Mouse (Mus musculus): ENCODE data around the gene Ncmap. TPM values are rescaled to one million over a fixed set of nuclear protein-coding genes. Genes with fewer than 3 reads are reported as not detected.
A peak's percentile ranks its signal among the peaks of the same experiment; 100 is the strongest.

Gene Ncmap
- 6.8 and 7.7 TPM in 2 replicates for polyA plus RNA-seq (2014; fragmentation: Nextera tagmentation; extraction: Ambion mirVana)

DNA sequence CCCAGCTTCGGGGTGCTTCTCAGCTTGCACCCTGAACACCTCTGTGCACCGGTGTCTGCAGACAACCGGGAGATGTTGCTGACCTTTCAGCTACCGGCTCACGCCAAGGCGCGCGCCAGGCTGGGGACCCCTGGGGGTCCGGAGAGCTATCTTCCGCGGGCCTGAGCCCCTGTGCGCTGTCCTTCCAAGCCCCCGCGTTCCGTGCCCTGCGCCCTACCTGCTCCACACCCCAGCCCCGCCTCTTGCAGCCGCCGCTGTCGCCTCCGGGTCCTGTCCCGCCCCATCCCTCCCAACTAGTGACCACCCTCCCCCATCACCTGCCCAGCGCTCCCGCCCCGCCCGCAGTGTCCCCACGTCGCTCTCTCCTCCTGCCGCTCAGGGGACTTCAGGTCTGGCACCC is at the start of gene Ncmap:
Gene Ncmap (minus strand): TSS at position 237 of the 400 bp plus-strand sequence.
- H3K4me1 ChIP-seq (ENCODE audit: control insufficient read depth, insufficient read depth, low read length) = no peaks in the 10 kb centered on the region

DNA sequence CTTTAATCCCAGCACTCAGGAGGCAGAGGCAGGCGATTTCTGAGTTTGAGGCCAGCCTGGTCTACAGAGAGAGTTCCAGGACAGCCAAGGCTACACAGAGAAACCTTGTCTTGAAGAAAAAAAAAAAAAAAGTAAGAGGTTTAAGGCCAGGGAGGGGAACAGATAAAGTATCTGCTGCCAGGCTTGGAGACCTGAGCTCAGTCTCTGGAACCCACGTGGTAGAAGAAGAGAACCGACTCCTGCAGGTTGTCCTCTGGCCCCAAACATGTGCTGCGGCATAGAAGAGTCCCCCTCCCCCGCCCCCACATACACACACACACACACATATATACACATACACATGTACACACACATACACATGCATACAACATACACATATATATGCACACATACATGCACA is 44.4 kb upstream of the Ncmap start:
- Histone ChIP-seq H3K27ac (replicated peaks; ENCODE audit: low read depth, low read length) (no peak overlapping the region), H3K9me3 (ENCODE audit: control insufficient read depth, low read length) (no peaks in the 10 kb centered on the region), H3K4me3 (ENCODE audit: low read depth, low read length) (no peak overlapping the region), H3K4me1 (ENCODE audit: control insufficient read depth, insufficient read depth, low read length) (no peaks in the 10 kb centered on the region; the same call in 1 of the 2 replicates), H3K36me3 (ENCODE audit: control insufficient read depth, insufficient read depth, low read length) (no peaks in the 10 kb centered on the region), H3K27me3 (replicated peaks; ENCODE audit: control insufficient read depth, insufficient read depth, low read length) (no peaks in the 10 kb centered on the region), H3K4me2 (ENCODE audit: low read depth, low read length) (no peak overlapping the region), H3K9ac (ENCODE audit: low read depth, low read length) (no peak overlapping the region)
- WGBS = 58% methylated on average over 5 of the region's 5 CpGs
- DNase-seq (ENCODE audit: low spot score) (no peak), ATAC-seq (ENCODE audit: low read depth) (no peak)

More for the DNA sequence above, at the start of gene Ncmap:
- Histone ChIP-seq H3K27me3 (replicated peaks; ENCODE audit: control insufficient read depth, insufficient read depth, low read length) (peaks cover 33% of the 10 kb centered on the region), H3K9me3 (ENCODE audit: control insufficient read depth, low read length) (no peaks in the 10 kb centered on the region), H3K27ac (replicated peaks; ENCODE audit: low read depth, low read length) (no peak within 1 kb of the TSS), H3K4me3 (ENCODE audit: low read depth, low read length) (peak within 1 kb of the TSS; percentile 41), H3K4me2 (ENCODE audit: low read depth, low read length) (peak within 1 kb of the TSS; percentile 81), H3K9ac (ENCODE audit: low read depth, low read length) (peak within 1 kb of the TSS; percentile 52), H3K36me3 (ENCODE audit: control insufficient read depth, insufficient read depth, low read length) (no peaks in the 10 kb centered on the region)
- DNase-seq (ENCODE audit: low spot score) = no peak
- under 1% methylated on average over 21 of the region's 29 CpGs for WGBS
- no peak for ATAC-seq (ENCODE audit: low read depth)

DNA sequence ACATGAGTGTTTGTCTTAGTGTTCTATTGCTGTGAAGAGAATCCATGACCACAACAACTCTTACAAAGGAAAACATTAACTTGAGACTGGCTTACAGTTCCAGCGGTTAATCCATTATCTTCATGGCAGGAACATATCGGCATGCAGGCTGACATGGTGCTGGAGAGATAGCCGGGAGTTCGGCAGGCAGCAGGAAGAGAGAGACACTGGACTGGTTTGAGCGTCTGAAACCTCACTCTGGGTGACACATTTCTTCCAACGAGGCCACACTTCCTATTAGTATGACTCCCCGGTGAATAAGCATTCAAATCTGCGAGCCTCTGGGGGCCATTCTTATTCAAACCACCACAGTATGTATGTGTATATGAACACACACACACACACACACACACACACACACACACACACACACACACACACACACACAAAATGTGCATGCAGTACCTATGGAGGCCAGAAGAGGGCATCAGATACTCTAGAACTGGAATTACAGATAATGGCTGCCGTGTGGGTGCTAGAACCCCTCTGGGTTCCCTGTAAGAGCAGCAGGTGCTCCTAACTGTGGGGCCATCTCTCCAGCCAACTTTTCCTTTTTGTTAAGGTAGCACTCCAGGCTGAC is 42.0 kb upstream of the Ncmap start:
- 60% methylated on average over 9 of the region's 9 CpGs for WGBS
- no peak for ATAC-seq (ENCODE audit: low read depth)

DNA sequence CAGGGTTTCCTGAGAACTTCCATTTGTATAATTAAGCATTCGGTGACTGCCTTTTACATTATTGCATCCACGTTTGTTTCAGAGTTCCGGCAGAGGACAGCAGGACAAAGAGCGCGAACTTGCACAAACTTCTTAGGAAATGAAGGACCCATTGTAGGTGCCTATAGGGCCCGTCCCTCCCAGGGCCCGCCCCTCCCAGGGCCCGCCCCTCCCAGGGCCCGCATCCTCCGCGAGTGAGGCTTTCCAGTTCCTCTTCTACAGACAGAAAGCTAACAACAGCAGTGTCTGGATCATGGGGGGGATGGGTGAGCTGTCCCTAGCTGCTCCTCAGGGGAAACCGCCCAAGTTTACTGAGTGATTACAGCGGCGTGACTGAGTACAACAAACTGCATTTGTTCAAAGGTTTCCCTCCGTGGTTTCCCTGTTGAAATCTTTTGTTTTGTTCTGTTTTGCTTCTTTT is 41.2 kb upstream of the Ncmap start:
- Histone ChIP-seq H3K4me1 (ENCODE audit: control insufficient read depth, insufficient read depth, low read length) (peaks cover 5% of the 10 kb centered on the region; the same call in 1 of the 2 replicates), H3K27ac (replicated peaks; ENCODE audit: low read depth, low read length) (0 out of 2 replicates have a peak overlapping the region, but pooled peaks have one; percentile 16), H3K4me3 (ENCODE audit: low read depth, low read length) (peak overlapping the region; percentile 19), H3K36me3 (ENCODE audit: control insufficient read depth, insufficient read depth, low read length) (no peaks in the 10 kb centered on the region), H3K9ac (ENCODE audit: low read depth, low read length) (peak overlapping the region; percentile 55), H3K4me2 (ENCODE audit: low read depth, low read length) (peak overlapping the region; percentile 52), H3K27me3 (replicated peaks; ENCODE audit: control insufficient read depth, insufficient read depth, low read length) (no peaks in the 10 kb centered on the region), H3K9me3 (ENCODE audit: control insufficient read depth, low read length) (no peaks in the 10 kb centered on the region)
- DNase-seq (ENCODE audit: low spot score) (peak; percentile 85), ATAC-seq (ENCODE audit: low read depth) (peak; percentile 90)
- 3% methylated on average over 13 of the region's 15 CpGs for WGBS

More for the DNA sequence above, 42.0 kb upstream of the Ncmap start:
- H3K27ac ChIP-seq (replicated peaks; ENCODE audit: low read depth, low read length) = 0 out of 2 replicates have a peak overlapping the region, but pooled peaks have one; percentile 16
- H3K9ac ChIP-seq (ENCODE audit: low read depth, low read length) = no peak overlapping the region
- H3K4me2 ChIP-seq (ENCODE audit: low read depth, low read length) = no peak overlapping the region; the same call in 1 of the 2 replicates
- H3K4me1 ChIP-seq (ENCODE audit: control insufficient read depth, insufficient read depth, low read length) = no peaks in the 10 kb centered on the region; the same call in 1 of the 2 replicates
- H3K27me3 ChIP-seq (replicated peaks; ENCODE audit: control insufficient read depth, insufficient read depth, low read length) = no peaks in the 10 kb centered on the region
- H3K36me3 ChIP-seq (ENCODE audit: control insufficient read depth, insufficient read depth, low read length) = no peaks in the 10 kb centered on the region
- no peak overlapping the region for H3K4me3 ChIP-seq (ENCODE audit: low read depth, low read length)
- no peaks in the 10 kb centered on the region for H3K9me3 ChIP-seq (ENCODE audit: control insufficient read depth, low read length)
- peak; percentile 26 for DNase-seq (ENCODE audit: low spot score)

DNA sequence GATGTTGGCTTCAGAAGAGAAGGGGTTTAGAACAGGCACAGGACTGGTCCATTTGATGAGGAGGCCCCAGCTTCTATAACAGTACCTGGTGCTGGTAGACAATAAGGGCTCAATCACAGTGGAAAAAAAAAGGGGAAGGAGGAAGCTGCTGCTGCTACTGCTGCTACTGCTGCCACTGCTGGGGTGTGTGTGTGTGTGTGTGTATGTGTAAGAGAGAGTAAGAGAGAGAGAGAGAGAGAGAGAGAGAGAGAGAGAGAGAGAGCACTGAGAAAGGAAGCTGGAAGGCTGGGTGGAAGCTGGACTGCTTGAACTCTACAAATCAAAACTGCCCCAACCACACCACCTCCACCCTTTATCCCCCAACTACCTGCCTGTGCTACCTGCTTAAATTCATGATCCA is 39.9 kb upstream of the Ncmap start:
- Histone ChIP-seq H3K4me3 (ENCODE audit: low read depth, low read length) (no peak overlapping the region), H3K9me3 (ENCODE audit: control insufficient read depth, low read length) (no peaks in the 10 kb centered on the region), H3K27ac (replicated peaks; ENCODE audit: low read depth, low read length) (no peak overlapping the region), H3K4me2 (ENCODE audit: low read depth, low read length) (no peak overlapping the region), H3K9ac (ENCODE audit: low read depth, low read length) (no peak overlapping the region), H3K4me1 (ENCODE audit: control insufficient read depth, insufficient read depth, low read length) (peaks cover 8% of the 10 kb centered on the region), H3K27me3 (replicated peaks; ENCODE audit: control insufficient read depth, insufficient read depth, low read length) (no peaks in the 10 kb centered on the region), H3K36me3 (ENCODE audit: control insufficient read depth, insufficient read depth, low read length) (no peaks in the 10 kb centered on the region)
- ATAC-seq (ENCODE audit: low read depth) = no peak
- DNase-seq (ENCODE audit: low spot score) = no peak

DNA sequence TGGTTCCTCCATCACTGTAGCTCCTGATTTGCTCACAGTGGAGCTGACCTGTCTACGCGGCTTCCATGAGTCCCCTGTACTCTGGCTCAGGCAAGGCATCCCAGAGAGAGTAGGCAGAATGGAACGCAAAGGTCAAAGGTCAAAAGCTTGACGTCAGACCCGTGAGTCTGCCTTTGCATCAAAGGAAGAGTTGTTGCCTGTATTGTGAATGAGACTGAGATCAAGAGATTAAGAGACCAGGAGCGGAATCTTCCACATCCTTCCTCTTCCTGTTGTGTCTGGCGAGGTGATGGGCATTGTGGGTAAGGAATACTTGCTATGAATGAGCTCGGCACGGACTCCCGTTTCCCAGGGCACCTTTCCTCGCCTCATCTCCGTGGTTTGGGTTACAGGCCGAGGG is 38.3 kb upstream of the Ncmap start:
- no peaks in the 10 kb centered on the region for H3K27me3 ChIP-seq (replicated peaks; ENCODE audit: control insufficient read depth, insufficient read depth, low read length)
- H3K4me2 ChIP-seq (ENCODE audit: low read depth, low read length) = no peak overlapping the region
- H3K9me3 ChIP-seq (ENCODE audit: control insufficient read depth, low read length) = no peaks in the 10 kb centered on the region
- H3K36me3 ChIP-seq (ENCODE audit: control insufficient read depth, insufficient read depth, low read length) = no peaks in the 10 kb centered on the region
- H3K9ac ChIP-seq (ENCODE audit: low read depth, low read length) = no peak overlapping the region
- ATAC-seq (ENCODE audit: low read depth) (no peak), DNase-seq (ENCODE audit: low spot score) (no peak)
- no peak overlapping the region for H3K27ac ChIP-seq (replicated peaks; ENCODE audit: low read depth, low read length)
- peaks cover 12% of the 10 kb centered on the region for H3K4me1 ChIP-seq (ENCODE audit: control insufficient read depth, insufficient read depth, low read length)
- WGBS = 47% methylated on average over 12 of the region's 13 CpGs
- H3K4me3 ChIP-seq (ENCODE audit: low read depth, low read length) = no peak overlapping the region

DNA sequence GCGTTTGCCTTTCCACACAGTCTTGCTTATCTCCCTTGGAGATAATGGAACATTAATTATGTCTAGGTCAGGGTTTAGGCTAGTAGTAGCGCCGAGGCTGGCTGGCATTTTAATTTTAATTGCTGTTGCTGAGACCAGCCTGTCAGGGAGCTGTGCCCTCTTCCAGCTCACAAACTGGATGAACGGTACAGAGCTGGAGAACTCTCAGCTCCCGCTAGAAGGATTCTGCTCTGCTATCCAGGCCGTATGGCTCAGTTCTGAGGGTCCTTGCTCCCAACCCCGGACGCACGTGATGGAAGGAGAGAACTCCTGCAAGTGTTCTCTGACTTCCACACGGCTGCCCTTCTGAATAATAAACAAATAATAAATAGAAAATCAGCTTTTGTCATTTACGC is 36.4 kb upstream of the Ncmap start:
- no peak for DNase-seq (ENCODE audit: low spot score)
- Histone ChIP-seq H3K9ac (ENCODE audit: low read depth, low read length) (peak overlapping the region; percentile 79), H3K36me3 (ENCODE audit: control insufficient read depth, insufficient read depth, low read length) (no peaks in the 10 kb centered on the region), H3K27ac (replicated peaks; ENCODE audit: low read depth, low read length) (0 out of 2 replicates have a peak overlapping the region, but pooled peaks have one; percentile 21), H3K4me2 (ENCODE audit: low read depth, low read length) (peak overlapping the region; percentile 87), H3K4me1 (ENCODE audit: control insufficient read depth, insufficient read depth, low read length) (peaks cover 12% of the 10 kb centered on the region), H3K9me3 (ENCODE audit: control insufficient read depth, low read length) (no peaks in the 10 kb centered on the region), H3K4me3 (ENCODE audit: low read depth, low read length) (peak overlapping the region; percentile 82), H3K27me3 (replicated peaks; ENCODE audit: control insufficient read depth, insufficient read depth, low read length) (no peaks in the 10 kb centered on the region)
- no peak for ATAC-seq (ENCODE audit: low read depth)
- 26% methylated on average over 11 of the region's 11 CpGs for WGBS

DNA sequence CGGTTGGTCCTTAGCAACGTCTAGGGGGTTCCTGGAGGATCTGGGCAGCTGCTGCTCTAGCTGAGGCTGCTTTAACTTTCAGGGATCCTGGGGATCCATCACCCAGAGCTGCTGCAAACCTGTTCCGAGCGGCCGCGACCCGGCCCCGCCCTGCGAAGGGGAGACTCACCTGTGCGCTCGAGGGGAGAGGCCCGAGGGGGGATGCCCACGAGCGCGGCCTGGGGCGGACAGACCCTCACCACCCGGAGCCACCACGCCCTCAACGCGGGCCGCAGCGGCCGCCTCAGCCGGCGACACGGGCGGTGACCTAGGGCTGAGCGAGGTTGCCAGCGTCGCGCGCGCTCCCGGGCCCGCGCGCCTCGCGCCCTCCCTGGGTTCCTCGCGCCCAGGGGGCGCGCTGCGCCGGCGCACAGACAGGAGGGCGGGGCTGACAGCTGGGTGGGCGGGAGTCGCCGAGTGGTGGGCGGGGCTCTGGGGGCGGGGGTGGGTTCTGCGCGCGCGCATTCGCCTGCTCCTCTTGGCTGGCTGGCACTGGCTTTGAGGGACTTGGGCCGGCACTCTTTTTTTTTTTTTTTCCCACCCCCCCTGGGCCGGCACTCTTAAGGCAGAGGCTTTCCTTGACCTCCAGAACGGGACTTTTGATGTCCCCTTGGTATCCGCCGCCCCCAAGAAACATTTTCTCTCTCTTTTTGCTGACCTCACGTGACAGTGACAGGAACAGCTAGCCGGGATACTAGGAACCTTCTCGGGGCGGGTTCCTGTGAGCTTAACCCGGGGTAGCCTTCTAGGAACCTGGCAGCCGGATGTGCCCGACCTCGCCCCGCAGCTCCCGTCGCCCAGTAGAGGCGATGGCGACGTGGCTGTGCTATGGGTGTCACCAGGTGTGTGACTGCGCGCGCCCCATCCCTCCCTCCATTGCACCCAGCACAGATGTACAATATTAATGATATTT is 35.7 kb upstream of the Ncmap start, which contains the start of gene Rcan3:
Gene Rcan3 (minus strand): TSS at position 411 of the 952 bp plus-strand sequence.
- Histone ChIP-seq H3K36me3 (ENCODE audit: control insufficient read depth, insufficient read depth, low read length) (no peaks in the 10 kb centered on the region), H3K4me2 (ENCODE audit: low read depth, low read length) (peak within 1 kb of the TSS; percentile 87), H3K27ac (replicated peaks; ENCODE audit: low read depth, low read length) (peak within 1 kb of the TSS; percentile 21; the same call in 1 of the 2 replicates), H3K27me3 (replicated peaks; ENCODE audit: control insufficient read depth, insufficient read depth, low read length) (no peaks in the 10 kb centered on the region), H3K9ac (ENCODE audit: low read depth, low read length) (peak within 1 kb of the TSS; percentile 79), H3K4me3 (ENCODE audit: low read depth, low read length) (peak within 1 kb of the TSS; percentile 82), H3K9me3 (ENCODE audit: control insufficient read depth, low read length) (no peaks in the 10 kb centered on the region), H3K4me1 (ENCODE audit: control insufficient read depth, insufficient read depth, low read length) (peaks cover 12% of the 10 kb centered on the region)
- 2% methylated on average over 24 of the region's 79 CpGs for WGBS
- DNase-seq (ENCODE audit: low spot score) (peak; percentile 90), ATAC-seq (ENCODE audit: low read depth) (peak; percentile 90)
